Mouse (Mus musculus): ENCODE results near the gene Ppt2. TPM values are rescaled to one million over a fixed set of nuclear protein-coding genes. Genes with fewer than 3 reads are reported as not detected.

Ppt2 gene
- polyA plus RNA-seq, 1 experiment from 2014 or later, result 31.7 TPM

- H3K9ac ChIP-seq (ENCODE audit: low read depth, low read length), result no peak overlapping the region
- H3K27ac ChIP-seq (ENCODE audit: low read depth, low read length), result no peak overlapping the region
- H3K36me3 ChIP-seq (ENCODE audit: control insufficient read depth, insufficient read depth, low read length), result no peaks in the 10 kb centered on the region
- 0 out of 2 replicates have a peak, but pooled peaks cover 2% of the 10 kb centered on the region for H3K27me3 ChIP-seq (ENCODE audit: control insufficient read depth, insufficient read depth, low read length)
- H3K4me1 ChIP-seq (ENCODE audit: control insufficient read depth, insufficient read depth, low read length), result no peaks in the 10 kb centered on the region
- H3K4me2 ChIP-seq, result no peak overlapping the region
- no peak for ATAC-seq (replicated peaks; ENCODE audit: insufficient number of reproducible peaks, low FRiP score, low TSS enrichment)
- 81% methylated on average over 3 of the region's 3 CpGs for WGBS (ENCODE audit: insufficient replicate concordance)
- no peaks in the 10 kb centered on the region for H3K9me3 ChIP-seq (replicated peaks; ENCODE audit: control insufficient read depth, low read length)
- no peak overlapping the region for H3K4me3 ChIP-seq (ENCODE audit: low read depth, low read length)
Measured at GRCm38 (mm10) chr17:34578070-34578469, 50.2 kb downstream of the Ppt2 start.

- ATAC-seq (replicated peaks; ENCODE audit: insufficient number of reproducible peaks, low FRiP score, low TSS enrichment), result no peak
- Histone ChIP-seq H3K4me1 (ENCODE audit: control insufficient read depth, insufficient read depth, low read length) (no peaks in the 10 kb centered on the region), H3K27me3 (ENCODE audit: control insufficient read depth, insufficient read depth, low read length) (peaks cover 2% of the 10 kb centered on the region; the same call in 1 of the 2 replicates), H3K9ac (ENCODE audit: low read depth, low read length) (no peak overlapping the region), H3K36me3 (ENCODE audit: control insufficient read depth, insufficient read depth, low read length) (no peaks in the 10 kb centered on the region), H3K4me3 (ENCODE audit: low read depth, low read length) (no peak overlapping the region), H3K27ac (ENCODE audit: low read depth, low read length) (no peak overlapping the region), H3K9me3 (replicated peaks; ENCODE audit: control insufficient read depth, low read length) (0 out of 2 replicates have a peak, but pooled peaks cover 2% of the 10 kb centered on the region), H3K4me2 (no peak overlapping the region)
- 70% methylated on average over 5 of the region's 5 CpGs for WGBS (ENCODE audit: insufficient replicate concordance)
Measured at GRCm38 (mm10) chr17:34576577-34576976, 51.7 kb downstream of the Ppt2 start.

GRCm38 (mm10) chr17:34572361-34572760 lies 55.9 kb downstream of the Ppt2 start:
- Histone ChIP-seq H3K4me2 (no peak overlapping the region), H3K4me1 (ENCODE audit: control insufficient read depth, insufficient read depth, low read length) (no peaks in the 10 kb centered on the region), H3K4me3 (ENCODE audit: low read depth, low read length) (no peak overlapping the region), H3K36me3 (ENCODE audit: control insufficient read depth, insufficient read depth, low read length) (no peaks in the 10 kb centered on the region), H3K9me3 (replicated peaks; ENCODE audit: control insufficient read depth, low read length) (0 out of 2 replicates have a peak, but pooled peaks cover 2% of the 10 kb centered on the region), H3K27ac (ENCODE audit: low read depth, low read length) (no peak overlapping the region), H3K9ac (ENCODE audit: low read depth, low read length) (no peak overlapping the region), H3K27me3 (ENCODE audit: control insufficient read depth, insufficient read depth, low read length) (peaks cover 6% of the 10 kb centered on the region; the same call in 1 of the 2 replicates)
- 13% methylated on average over 15 of the region's 15 CpGs for WGBS (ENCODE audit: insufficient replicate concordance)
- ATAC-seq (replicated peaks; ENCODE audit: insufficient number of reproducible peaks, low FRiP score, low TSS enrichment), result no peak

- Histone ChIP-seq H3K27ac (ENCODE audit: low read depth, low read length) (no peak overlapping the region), H3K4me2 (no peak overlapping the region), H3K4me3 (ENCODE audit: low read depth, low read length) (no peak overlapping the region), H3K9me3 (replicated peaks; ENCODE audit: control insufficient read depth, low read length) (0 out of 2 replicates have a peak, but pooled peaks cover 2% of the 10 kb centered on the region), H3K27me3 (ENCODE audit: control insufficient read depth, insufficient read depth, low read length) (peaks cover 11% of the 10 kb centered on the region; the same call in 1 of the 2 replicates), H3K4me1 (ENCODE audit: control insufficient read depth, insufficient read depth, low read length) (no peaks in the 10 kb centered on the region), H3K9ac (ENCODE audit: low read depth, low read length) (no peak overlapping the region), H3K36me3 (ENCODE audit: control insufficient read depth, insufficient read depth, low read length) (no peaks in the 10 kb centered on the region)
- no peak for ATAC-seq (replicated peaks; ENCODE audit: insufficient number of reproducible peaks, low FRiP score, low TSS enrichment)
- WGBS (ENCODE audit: insufficient replicate concordance), result 16% methylated on average over 5 of the region's 5 CpGs
Measured at GRCm38 (mm10) chr17:34571875-34572274, 56.4 kb downstream of the Ppt2 start.

GRCm38 (mm10) chr17:34569919-34570318 lies 58.4 kb downstream of the Ppt2 start:
- Histone ChIP-seq H3K27ac (ENCODE audit: low read depth, low read length) (no peak overlapping the region), H3K9me3 (replicated peaks; ENCODE audit: control insufficient read depth, low read length) (0 out of 2 replicates have a peak, but pooled peaks cover 2% of the 10 kb centered on the region), H3K27me3 (ENCODE audit: control insufficient read depth, insufficient read depth, low read length) (peaks cover 11% of the 10 kb centered on the region; the same call in 1 of the 2 replicates), H3K4me1 (ENCODE audit: control insufficient read depth, insufficient read depth, low read length) (no peaks in the 10 kb centered on the region), H3K9ac (ENCODE audit: low read depth, low read length) (no peak overlapping the region), H3K4me3 (ENCODE audit: low read depth, low read length) (no peak overlapping the region), H3K36me3 (ENCODE audit: control insufficient read depth, insufficient read depth, low read length) (no peaks in the 10 kb centered on the region), H3K4me2 (no peak overlapping the region)
- WGBS (ENCODE audit: insufficient replicate concordance), result 69% methylated on average over 4 of the region's 4 CpGs
- ATAC-seq (replicated peaks; ENCODE audit: insufficient number of reproducible peaks, low FRiP score, low TSS enrichment), result no peak

- Histone ChIP-seq H3K9ac (ENCODE audit: low read depth, low read length) (no peak overlapping the region), H3K9me3 (replicated peaks; ENCODE audit: control insufficient read depth, low read length) (0 out of 2 replicates have a peak, but pooled peaks cover 2% of the 10 kb centered on the region), H3K4me3 (ENCODE audit: low read depth, low read length) (no peak overlapping the region), H3K4me2 (no peak overlapping the region), H3K27me3 (ENCODE audit: control insufficient read depth, insufficient read depth, low read length) (peaks cover 9% of the 10 kb centered on the region; the same call in 1 of the 2 replicates), H3K4me1 (ENCODE audit: control insufficient read depth, insufficient read depth, low read length) (peaks cover 7% of the 10 kb centered on the region; the same call in 1 of the 2 replicates), H3K36me3 (ENCODE audit: control insufficient read depth, insufficient read depth, low read length) (no peaks in the 10 kb centered on the region), H3K27ac (ENCODE audit: low read depth, low read length) (no peak overlapping the region)
- ATAC-seq (replicated peaks; ENCODE audit: insufficient number of reproducible peaks, low FRiP score, low TSS enrichment), result no peak
- 73% methylated on average over 13 of the region's 13 CpGs for WGBS (ENCODE audit: insufficient replicate concordance)
Measured at GRCm38 (mm10) chr17:34568421-34568820, 59.9 kb downstream of the Ppt2 start.

GRCm38 (mm10) chr17:34567311-34567710 lies 61.0 kb downstream of the Ppt2 start:
- H3K4me2 ChIP-seq, result no peak overlapping the region
- no peak overlapping the region for H3K27ac ChIP-seq (ENCODE audit: low read depth, low read length)
- H3K36me3 ChIP-seq (ENCODE audit: control insufficient read depth, insufficient read depth, low read length), result no peaks in the 10 kb centered on the region
- 59% methylated on average over 9 of the region's 9 CpGs for WGBS (ENCODE audit: insufficient replicate concordance)
- no peak overlapping the region for H3K9ac ChIP-seq (ENCODE audit: low read depth, low read length)
- peaks cover 9% of the 10 kb centered on the region; the same call in 1 of the 2 replicates for H3K27me3 ChIP-seq (ENCODE audit: control insufficient read depth, insufficient read depth, low read length)
- no peak for ATAC-seq (replicated peaks; ENCODE audit: insufficient number of reproducible peaks, low FRiP score, low TSS enrichment)
- no peak overlapping the region for H3K4me3 ChIP-seq (ENCODE audit: low read depth, low read length)
- H3K9me3 ChIP-seq (replicated peaks; ENCODE audit: control insufficient read depth, low read length), result 0 out of 2 replicates have a peak, but pooled peaks cover 2% of the 10 kb centered on the region
- H3K4me1 ChIP-seq (ENCODE audit: control insufficient read depth, insufficient read depth, low read length), result peaks cover 7% of the 10 kb centered on the region; the same call in 1 of the 2 replicates
